Mouse (Mus musculus) kidney, postnatal 14 days (tissue): Measurements from ENCODE around the gene Mgst1.

Experiments
- DNase-seq: peaks from one replicate; pipeline ENCODE4 v3.0.0; 2022; ENCODE audit warnings: mixed read lengths

Gene Mgst1

DNA sequence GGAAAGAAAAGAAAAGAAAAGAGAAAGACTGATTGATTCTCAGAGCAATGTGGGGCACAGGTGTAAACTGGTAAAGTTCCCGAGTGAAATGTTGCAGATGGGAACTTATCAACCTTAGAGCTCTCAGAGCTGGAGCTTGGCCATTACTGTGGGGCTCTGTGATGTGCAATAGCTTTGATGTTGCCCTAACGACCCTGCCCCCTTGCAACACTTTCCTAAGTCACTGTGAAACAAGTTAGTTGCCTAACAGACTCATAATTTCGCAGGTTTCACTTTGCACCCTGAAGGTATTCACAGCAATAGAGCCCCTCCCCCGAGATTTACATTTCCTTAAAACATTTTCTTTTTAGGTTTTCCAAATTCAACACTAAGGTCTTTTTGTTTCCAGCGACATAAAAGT, at the start of gene Mgst1:
TSS of gene Mgst1 (plus strand) at position 387 of the 400 bp plus-strand sequence.
- peak; percentile 24 for DNase-seq

DNA sequence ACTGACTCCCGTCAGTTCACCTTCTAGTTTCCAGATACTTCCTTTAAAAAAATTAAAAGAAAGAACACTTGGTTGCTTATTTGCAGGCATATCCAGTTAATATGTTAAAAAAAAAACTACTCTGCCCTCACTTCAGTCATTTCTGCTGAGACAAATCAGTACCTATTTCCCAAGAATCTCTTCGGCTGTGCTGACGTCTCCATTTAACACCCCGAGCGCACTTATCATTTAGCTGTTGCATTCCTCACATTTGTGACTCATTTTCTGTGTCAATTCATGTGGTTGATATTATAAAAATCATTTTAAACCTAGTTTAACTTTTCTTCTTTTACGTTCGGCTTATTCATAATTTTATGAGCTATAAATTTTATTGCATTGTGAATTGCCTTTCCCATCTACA, 47.7 kb upstream of the Mgst1 start:
- no peak for DNase-seq

DNA sequence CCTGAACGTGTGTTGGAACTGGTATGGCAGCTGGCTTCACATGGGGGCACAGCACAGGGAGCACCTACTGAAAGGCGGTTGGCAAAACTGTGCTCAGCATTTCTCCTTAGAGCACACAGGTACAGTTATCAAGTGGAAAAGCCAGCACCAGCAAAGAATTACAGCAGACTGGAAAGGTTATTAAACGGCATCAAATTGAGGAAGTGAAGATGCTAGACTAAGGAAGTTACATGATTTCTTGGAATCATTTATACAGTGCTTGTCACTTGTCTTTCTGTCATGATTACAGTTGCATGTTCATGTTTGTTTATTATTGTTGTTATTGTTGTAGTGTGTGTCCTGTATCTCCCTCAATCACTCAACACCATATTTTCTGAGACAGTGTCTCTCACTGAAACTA, 45.1 kb upstream of the Mgst1 start:
- no peak for DNase-seq

DNA sequence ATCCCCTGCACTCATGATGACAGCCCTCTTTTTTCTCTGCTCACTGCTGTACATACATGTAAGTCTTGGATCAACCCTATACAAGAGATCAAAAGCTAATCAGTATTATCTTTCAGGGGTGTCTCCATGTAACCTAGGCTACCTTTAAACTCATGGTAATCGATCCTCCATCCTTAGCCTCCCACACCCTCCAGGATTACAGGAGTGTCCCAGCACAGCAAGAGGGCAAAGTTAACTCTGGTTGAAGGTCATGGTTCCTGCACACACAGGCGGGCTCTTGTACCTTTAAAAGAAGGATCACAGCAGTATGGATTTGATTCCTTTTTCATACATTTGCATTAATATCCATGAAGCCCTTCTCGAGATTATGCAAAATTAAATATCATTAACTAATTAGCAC, 40.5 kb upstream of the Mgst1 start:
- DNase-seq, result no peak

DNA sequence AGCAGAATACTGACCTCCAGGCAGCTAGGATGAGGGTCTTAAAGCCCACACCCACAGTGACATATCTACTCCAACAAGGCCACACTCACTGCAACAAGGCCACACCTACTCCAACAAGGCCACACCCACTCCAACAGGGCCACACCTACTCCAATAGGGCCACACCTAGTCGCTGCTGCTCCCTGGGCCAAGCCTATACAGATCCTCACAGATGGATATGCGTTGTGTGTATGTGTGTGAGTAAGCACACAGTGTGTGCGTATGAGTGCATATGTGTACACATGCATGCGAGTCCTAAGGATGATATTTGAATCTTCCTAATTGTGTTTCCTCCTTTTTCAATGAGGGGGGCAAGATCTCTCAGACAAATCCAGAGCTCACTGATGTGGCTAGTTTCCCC, 38.3 kb upstream of the Mgst1 start:
- DNase-seq, result no peak

DNA sequence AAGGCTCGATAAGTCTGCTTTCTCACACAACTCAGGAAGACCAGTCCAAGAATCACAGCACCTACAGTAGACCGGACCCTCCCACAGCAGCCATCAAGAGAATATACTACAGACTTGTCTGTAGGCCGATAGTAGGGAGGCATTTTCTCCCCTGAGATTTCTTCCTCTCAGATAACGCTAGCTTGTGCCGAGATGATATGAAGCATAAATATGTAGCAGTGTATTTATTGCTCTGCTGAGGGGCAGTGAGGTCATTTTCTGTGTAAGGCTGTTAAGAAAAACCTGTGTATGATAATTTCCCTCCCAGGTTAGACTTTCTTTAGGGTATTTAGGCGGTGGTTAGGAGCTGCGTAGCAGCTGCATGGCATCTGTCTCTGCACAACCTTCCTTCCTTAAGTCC, 37.2 kb upstream of the Mgst1 start:
- DNase-seq, result no peak

DNA sequence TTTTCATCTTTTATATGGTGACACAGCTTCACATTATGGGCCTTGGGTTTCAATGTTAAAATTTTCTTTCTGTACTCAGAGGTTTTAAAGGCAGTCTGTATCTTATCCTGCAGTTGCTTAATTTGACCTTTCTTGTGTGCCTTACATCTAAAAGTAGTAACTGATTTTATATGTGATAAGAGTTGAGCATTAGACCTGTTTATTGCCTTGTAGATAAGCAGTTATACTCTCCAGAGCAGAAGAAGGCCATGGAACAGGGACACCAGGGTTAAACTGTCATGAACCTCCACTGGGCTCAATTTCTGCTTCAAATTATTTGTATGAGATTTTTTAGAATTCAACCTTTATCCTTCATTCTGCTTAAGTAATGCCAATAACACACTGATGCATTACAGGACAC, 35.6 kb upstream of the Mgst1 start:
- no peak for DNase-seq

DNA sequence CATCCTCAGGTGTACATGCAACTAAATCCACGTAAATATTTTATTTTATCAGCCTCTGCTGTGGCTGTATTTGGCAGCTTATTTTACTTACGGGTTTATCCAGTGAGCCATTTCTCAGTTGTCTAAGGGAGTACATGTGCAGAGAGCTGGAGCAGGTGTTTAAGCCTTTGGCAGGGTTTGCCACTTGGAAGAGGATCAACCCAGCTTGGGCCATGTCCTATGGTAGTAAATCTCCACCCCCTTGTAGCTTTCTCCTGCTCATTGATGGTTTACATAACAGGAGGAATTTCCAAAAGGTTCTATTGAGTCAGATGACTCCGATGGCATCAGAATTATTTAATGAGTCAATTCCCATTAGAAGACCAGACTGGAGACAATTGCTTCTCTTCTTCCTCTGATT, 22.6 kb upstream of the Mgst1 start:
- DNase-seq, result no peak

DNA sequence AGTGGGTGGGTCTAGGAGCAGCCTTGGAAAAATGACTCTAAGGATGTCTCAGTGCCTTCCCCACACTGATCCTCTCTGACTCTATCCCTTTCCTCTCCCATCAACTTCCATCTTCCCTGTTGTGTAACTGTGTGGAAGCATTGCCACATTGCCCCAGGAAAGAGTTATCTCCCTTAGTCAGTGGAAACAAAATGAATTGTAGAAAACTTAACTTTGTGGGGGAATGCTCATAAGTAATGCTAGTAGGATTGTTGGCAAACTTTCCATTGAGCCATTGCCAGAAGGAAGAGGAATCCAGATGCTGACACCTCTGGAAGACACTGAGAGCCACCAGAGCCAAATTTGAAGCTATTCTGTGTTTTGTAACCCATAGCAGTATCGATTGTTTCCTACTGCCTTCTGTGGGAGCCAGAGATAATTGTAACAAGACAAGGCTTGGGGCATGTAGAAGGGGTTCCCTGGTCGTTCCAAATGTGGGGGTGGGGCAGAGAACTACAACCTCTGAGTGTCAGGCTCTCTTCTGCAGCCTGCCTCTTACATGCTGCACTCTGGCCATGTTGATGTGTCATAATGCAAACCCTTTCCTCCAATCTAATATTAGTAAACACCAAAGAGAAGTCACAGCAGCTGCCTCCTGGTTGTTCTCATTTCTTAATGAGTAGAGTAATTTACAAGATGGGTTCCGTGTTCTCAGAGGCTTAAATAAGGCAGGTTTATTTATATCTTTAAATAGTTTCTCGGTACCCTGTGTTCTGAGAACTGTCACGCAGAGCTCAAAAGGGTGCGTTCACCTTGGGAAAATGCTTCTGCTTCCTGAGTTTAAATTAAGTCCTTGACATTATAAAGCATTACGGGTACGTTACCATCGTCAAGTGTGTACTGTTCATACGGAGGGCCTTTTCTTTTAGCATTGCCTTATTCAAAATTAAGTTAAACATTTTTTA, 11.5 kb upstream of the Mgst1 start:
- DNase-seq, result no peak

DNA sequence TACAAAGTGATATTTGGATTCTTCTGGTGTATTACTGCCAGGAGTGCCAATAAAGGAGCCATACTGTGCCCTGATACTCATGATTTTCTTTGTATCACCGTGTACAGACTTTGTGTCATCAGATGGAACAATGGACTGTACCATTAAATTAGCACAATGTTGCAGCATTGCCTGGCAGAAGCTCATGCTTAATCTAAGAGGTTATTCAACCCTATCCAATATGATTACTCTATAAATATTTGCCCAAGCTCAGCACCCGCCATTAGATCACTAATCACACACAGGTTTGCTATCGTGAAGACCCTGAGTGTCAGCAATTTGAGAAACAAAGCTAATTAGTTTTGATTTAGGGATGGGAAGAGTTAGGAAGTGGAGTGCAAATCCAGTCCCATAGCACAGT, 9.6 kb upstream of the Mgst1 start:
- no peak for DNase-seq

DNA sequence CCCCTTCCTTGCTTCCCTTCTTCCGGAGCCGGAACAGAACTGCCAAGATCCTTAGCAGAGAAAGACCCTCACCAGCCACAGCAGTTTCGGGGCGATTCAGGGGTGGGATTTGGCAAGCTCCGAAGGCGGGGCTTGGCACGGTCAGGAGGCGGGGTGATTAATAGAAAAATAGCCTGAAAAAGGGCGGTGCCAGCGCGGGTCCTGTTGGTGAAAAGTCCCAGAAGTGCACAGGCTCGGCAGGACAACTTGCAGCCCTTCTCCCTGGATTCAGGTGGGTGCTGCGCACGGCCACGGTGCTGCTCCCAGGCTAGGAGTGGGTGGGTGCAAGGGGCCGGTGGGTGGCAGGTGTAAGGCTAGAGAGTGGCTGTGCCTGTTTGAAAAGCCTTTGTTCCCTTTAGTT, 220 bp downstream of the Mgst1 start:
- peak; percentile 81 for DNase-seq

DNA sequence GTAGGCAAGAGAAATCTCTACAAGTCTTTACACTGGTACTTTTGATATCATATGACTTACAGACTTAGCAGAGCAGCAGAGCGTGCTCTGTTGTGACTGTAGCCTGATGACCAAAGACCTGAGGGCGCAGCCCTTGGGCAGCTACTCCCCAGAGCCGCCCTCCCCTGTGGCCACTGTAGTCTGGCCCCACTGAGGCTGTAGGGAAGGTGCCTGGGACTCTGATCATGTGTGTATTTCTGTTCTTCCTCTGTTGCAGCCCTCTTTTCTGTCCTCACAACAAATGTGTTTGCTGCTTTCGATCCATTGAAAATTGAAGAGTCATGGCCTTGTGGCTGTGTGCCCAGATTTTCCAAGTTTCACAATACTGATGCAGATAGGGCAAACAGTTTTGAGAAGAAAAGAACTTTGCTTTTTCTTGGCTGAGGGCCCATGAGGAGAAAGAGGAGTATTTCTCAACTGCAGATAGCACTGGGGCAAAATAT, 1.0 kb downstream of the Mgst1 start:
- DNase-seq, result peak; percentile 74

DNA sequence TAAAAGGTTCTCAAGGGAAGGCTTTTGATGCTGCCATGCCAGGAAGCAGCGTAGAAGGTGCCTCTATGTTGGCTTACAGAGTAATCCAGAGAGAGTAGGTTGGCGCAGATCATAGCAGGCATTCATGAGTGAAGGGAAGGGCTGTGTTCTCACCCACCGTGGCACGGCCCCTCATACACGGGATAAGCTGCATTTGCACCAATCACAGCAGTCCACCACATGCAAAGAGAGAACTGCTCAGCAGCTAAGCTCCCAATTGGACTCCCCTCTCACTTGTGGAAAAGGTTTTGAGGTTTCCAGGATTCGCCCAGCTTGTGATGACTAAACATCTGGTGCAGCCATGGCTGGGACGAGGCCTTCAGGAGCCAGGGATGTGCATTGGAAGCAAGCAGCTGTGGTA, 2.5 kb downstream of the Mgst1 start:
- DNase-seq, result no peak

DNA sequence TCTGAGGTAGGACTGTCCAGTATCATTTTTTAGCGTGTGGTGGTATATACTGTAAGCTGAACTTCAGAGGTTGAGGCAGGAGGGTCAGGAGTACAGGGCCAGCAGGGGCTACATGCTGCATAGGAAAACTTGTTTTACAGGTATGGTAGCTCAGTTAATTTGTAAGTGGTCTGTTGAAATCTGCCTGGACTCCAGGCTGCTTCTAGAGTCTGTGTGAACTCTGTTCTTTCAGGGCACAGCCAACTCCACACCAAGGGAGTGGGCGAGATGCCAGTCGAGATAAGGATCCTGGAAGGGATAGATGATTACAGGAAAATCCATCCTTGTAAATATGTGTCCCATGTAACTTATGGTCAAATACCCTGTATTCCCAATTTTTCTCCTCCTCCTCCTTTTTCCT, 3.3 kb downstream of the Mgst1 start:
- DNase-seq, result peak; percentile 60

DNA sequence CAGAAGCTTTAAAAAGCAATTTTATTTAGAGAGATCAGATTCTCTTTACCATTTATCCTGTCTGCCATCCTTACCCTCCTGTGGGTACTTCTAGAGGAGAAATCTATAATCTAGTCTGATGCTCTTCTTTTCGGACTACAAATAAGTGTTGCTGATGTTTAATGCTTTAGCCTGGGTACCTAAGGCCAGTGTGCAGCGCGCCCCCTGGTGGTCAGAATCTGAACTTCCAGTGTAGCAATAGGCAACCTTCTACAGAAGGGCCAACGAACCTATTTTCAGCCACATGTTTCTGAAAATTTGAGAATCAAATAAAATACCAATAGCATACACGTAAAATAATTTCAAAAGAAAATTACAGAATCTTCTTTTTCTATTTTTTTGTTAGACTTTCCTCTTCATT, 13.0 kb downstream of the Mgst1 start:
- DNase-seq, result peak; percentile 76

DNA sequence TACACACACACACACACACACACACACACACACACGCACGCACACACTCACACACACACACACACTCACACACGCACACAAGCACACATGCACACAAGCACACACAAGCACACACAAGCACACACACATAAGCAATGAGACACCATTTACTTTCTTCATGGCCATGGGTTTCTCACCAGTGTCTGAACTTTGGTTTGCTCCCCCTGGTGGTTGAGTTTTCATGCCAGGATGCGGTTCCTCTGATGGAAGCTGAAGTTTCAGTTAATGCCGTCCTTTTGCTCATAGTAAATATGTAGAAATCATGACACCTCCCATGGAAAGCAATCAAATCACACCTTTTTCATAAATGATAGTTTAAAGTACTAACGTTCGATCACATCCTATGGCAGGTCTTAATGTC, 23.8 kb downstream of the Mgst1 start:
- peak; percentile 43 for DNase-seq

DNA sequence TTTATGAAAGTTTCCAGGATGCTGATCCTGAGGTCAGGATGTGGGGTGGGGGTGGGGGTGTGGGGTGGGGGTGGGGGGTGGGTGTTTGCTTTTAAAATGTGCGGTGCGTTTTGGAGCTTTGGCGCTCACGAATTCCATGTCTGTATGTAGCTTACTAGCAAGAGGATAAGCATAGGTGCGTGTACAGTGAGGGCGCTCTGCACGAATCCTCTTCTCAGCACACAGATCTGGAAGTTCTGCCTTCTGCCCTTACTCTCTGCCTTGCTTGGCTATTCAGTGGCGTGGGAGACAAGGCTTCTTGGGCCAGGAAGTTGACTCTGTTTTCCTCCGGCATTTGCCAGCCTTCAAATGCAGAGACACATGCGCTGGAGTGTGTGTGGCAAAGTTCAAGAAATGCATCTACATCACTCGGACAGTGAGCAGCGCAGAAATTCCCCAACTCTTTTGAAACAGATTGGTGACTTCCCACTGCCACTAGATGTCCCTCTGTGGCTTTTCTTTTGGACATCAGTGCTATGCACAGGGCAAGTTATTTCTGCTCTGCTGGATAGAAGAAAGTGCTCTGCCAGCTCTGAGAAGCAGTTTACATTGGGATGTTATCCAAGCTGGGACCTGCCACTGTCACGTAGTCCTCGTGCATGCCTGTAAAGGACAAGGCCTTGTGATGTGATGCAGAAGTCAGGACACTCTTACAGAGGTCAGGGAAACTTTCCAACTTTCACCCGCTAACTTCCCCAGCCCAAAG, 31.5 kb downstream of the Mgst1 start:
- DNase-seq, result peak; percentile 36
